In genomic region chr7:115579826-115580225, GRCm38 (mm10) we compare ENCODE assay signal across 14 mouse cellular contexts.
"Had no signal": no experiment of that assay in that cellular context is flagged by ENCODE, and none has a peak within 500 bp of the region (broad histone marks: within the 10 kb centered on the region; RNA-seq: fewer than 3 reads in every experiment).

No protein-coding gene starts in this region.

- DNase-seq: kidney, adult 18-20 months; liver; lung, adult 2 months; lung, postnatal 36 days; right cerebral cortex, postnatal 14 days; thymus, adult 2 months; thymus, postnatal 36 days had no signal

- H3K27ac ChIP-seq: kidney, postnatal 0 days; layer of hippocampus, adult 2 months; limb, embryonic 12.5 days; liver, embryonic 14.5 days; midbrain, embryonic 15.5 days; neural tube, embryonic 12.5 days had no signal

- ATAC-seq: lung, postnatal 0 days; midbrain, embryonic 15.5 days had no signal

- H3K4me3 ChIP-seq: layer of hippocampus, adult 2 months; limb, embryonic 12.5 days; midbrain, embryonic 15.5 days; neural tube, embryonic 12.5 days had no signal

- H3K9ac ChIP-seq: limb, embryonic 12.5 days; liver, embryonic 14.5 days; midbrain, embryonic 15.5 days; neural tube, embryonic 12.5 days had no signal

- H3K4me2 ChIP-seq: limb, embryonic 12.5 days; midbrain, embryonic 15.5 days; neural tube, embryonic 12.5 days had no signal

- H3K36me3 ChIP-seq: midbrain, embryonic 15.5 days; neural tube, embryonic 12.5 days had no signal

- H3K27me3 ChIP-seq: limb, embryonic 12.5 days; midbrain, embryonic 15.5 days; neural tube, embryonic 12.5 days had no signal

- H3K9me3 ChIP-seq: limb, embryonic 12.5 days; midbrain, embryonic 15.5 days; neural tube, embryonic 12.5 days had no signal
